Mouse (Mus musculus): ENCODE measurements at regions not wholly inside any gene's neighbourhood (a gene's known extent, or its start where the extent isn't known, plus 50 kb on each side); places are given as distances from the start of the nearest gene placed in this dataset.

DNA sequence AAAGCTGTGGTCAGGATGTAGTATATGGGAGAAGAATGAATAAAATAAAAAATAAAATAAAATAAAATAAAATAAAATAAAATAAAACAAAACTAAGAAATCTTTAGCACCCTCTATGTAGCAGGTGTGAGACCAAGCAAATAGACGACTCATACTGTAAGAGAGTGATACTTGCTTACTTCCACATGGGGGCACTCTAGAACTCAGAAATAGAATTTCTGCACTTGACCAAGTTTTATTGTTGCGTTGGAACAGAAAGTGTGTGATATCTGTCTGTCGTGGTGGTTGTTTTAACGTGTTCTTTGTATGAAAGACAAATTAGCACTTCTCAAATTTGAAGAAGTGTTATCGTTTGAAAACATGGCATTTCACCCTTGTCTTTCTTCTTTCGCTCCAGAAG lies 125.4 kb downstream of the Dthd1 start:
- TF ChIP-seq CTCF (IDR thresholded peaks at IDR 0.05; ENCODE audit: low read depth): peak; percentile 70
- TF ChIP-seq EP300 (optimal IDR thresholded peaks at IDR 0.05): no peak

Measured in stomach, postnatal 0 days (tissue).